Mouse (Mus musculus) liver, adult 2 months (tissue): ENCODE measurements around the gene Rasa4.

ENCODE experiments used
- CTCF ChIP-seq: fragments of 200-500 bp; IDR thresholded peaks from 2 replicates; pipeline ENCODE4 v1.5.1; 2011; ENCODE audit warnings: low read depth, low read length, control low read depth
- POLR2A ChIP-seq: fragments of 200-500 bp; IDR thresholded peaks from 2 replicates; pipeline ENCODE4 v1.6.1; 2011; ENCODE audit warnings: low read length, control low read depth; ENCODE audit not compliant: insufficient read depth; ENCODE audit errors: extremely low read depth

DNA sequence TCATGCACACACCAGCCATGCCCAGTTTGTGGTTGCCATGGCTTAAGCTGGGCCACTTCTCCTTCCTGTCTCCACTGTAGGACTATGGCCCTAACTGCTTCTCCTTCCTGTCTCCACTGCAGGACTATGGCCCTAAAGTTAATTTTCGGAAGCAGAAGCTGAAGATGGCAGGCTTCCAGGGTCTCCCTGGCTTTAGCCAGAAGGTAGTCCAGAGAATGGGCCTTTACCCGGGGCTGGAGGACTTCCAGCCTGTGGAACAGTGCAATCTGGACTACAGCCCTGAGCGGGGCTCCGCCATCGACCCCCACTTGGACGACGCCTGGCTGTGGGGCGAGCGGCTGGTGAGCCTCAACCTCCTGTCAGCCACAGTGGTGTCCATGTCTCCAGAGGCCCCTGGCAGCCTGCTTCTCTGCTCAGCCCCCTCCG lies 56.4 kb downstream of the Rasa4 start:
- TF ChIP-seq POLR2A: no peak
- no peak for TF ChIP-seq CTCF
